Mouse (Mus musculus) intestine, embryonic 16.5 days (tissue): ENCODE results near the gene Olfr543. TPM values are rescaled to one million over a fixed set of nuclear protein-coding genes. Genes with fewer than 3 reads are reported as not detected.

ENCODE experiments used
- ATAC-seq: fragments of 200-750 bp; cut with Nextera tagmentation; 2 replicates; pipeline ENCODE4 v1.8.0; 2017; ENCODE audit warnings: moderate TSS enrichment, moderate library complexity
- H3K27ac ChIP-seq: fragments of 300-500 bp; sonication (generic); 2 replicates; pipeline ENCODE4 v1.5.1; 2014; ENCODE audit warnings: mild to moderate bottlenecking, low read length
- H3K27me3 ChIP-seq: fragments of 300-500 bp; sonication (generic); replicated peaks from 2 replicates; pipeline ENCODE4 v1.6.1; 2014; ENCODE audit warnings: low read length, control low read depth, mixed read lengths; ENCODE audit not compliant: control insufficient read depth, insufficient read depth
- H3K36me3 ChIP-seq: fragments of 300-500 bp; sonication (generic); 2 replicates; pipeline ENCODE4 v1.6.1; 2014; ENCODE audit warnings: low read length, control low read depth; ENCODE audit not compliant: control insufficient read depth, insufficient read depth
- H3K4me1 ChIP-seq: fragments of 300-500 bp; sonication (generic); 2 replicates; pipeline ENCODE4 v1.6.1; 2014; ENCODE audit warnings: low read length, control low read depth, mixed read lengths; ENCODE audit not compliant: control insufficient read depth, insufficient read depth
- H3K4me2 ChIP-seq: fragments of 300-500 bp; sonication (generic); 2 replicates; pipeline ENCODE4 v1.6.1; 2014; ENCODE audit warnings: low read depth, low read length, control low read depth
- H3K4me3 ChIP-seq: fragments of 300-500 bp; sonication (generic); 2 replicates; pipeline ENCODE4 v1.5.1; 2014; ENCODE audit warnings: mild to moderate bottlenecking, low read length
- H3K9ac ChIP-seq: fragments of 300-500 bp; sonication (generic); 2 replicates; pipeline ENCODE4 v1.6.1; 2014; ENCODE audit warnings: low read depth, low read length
- H3K9me3 ChIP-seq: fragments of 300-500 bp; sonication (generic); 2 replicates; pipeline ENCODE4 v1.6.1; 2016; ENCODE audit warnings: low read length, control low read depth; ENCODE audit not compliant: control insufficient read depth
- whole genome bisulfite sequencing: fragments of 180-500 bp; shearing (Covaris S2); extraction: QIAGEN DNeasy Blood & Tissue Kit; methylation state at CpG from one replicate; pipeline ENCODE4 v1.1.7; 2014; 5-methylcytosine and 5-hydroxymethylcytosine counted together
- polyA plus RNA-seq: library from polyadenylated mRNA; unstranded; fragments of >200 nt; fragmentation: Nextera tagmentation; extraction: Ambion mirVana; gene quantifications from 2 replicates; pipeline ENCODE4 v1.2.1, GENCODE M21; 2015

Gene Olfr543
- polyA plus RNA-seq, 1 experiment from 2014 or later = 0.16 TPM

- Histone ChIP-seq H3K4me2 (no peak overlapping the region), H3K9me3 (no peaks in the 10 kb centered on the region), H3K36me3 (peaks cover 5% of the 10 kb centered on the region; the same call in 1 of the 2 replicates), H3K9ac (no peak overlapping the region), H3K4me1 (peaks cover 12% of the 10 kb centered on the region), H3K4me3 (no peak overlapping the region), H3K27ac (no peak overlapping the region), H3K27me3 (no peaks in the 10 kb centered on the region)
- WGBS = 69% methylated on average over 2 of the region's 2 CpGs
- ATAC-seq = no peak
Measured at GRCm38 (mm10) chr7:102444301-102444700, 37.2 kb downstream of the Olfr543 start.

- ATAC-seq = no peak
- Histone ChIP-seq H3K4me3 (peak overlapping the region; percentile 79), H3K27ac (peak overlapping the region; percentile 76; the same call in 1 of the 2 replicates), H3K4me1 (peaks cover 12% of the 10 kb centered on the region), H3K4me2 (peak overlapping the region; percentile 60), H3K36me3 (no peaks in the 10 kb centered on the region), H3K9ac (peak overlapping the region; percentile 84), H3K9me3 (no peaks in the 10 kb centered on the region), H3K27me3 (no peaks in the 10 kb centered on the region)
- WGBS = 1% methylated on average over 4 of the region's 4 CpGs
Measured at GRCm38 (mm10) chr7:102442432-102442831, 39.0 kb downstream of the Olfr543 start.

GRCm38 (mm10) chr7:102441657-102442391 lies 39.7 kb downstream of the Olfr543 start, which contains the start of gene Rrm1:
Rrm1 (plus strand) TSS chr7:102441695.
- Histone ChIP-seq H3K4me2 (peak within 1 kb of the TSS; percentile 60), H3K9ac (peak within 1 kb of the TSS; percentile 84), H3K27ac (peak within 1 kb of the TSS; percentile 76), H3K4me3 (peak within 1 kb of the TSS; percentile 79), H3K36me3 (no peaks in the 10 kb centered on the region), H3K9me3 (no peaks in the 10 kb centered on the region), H3K27me3 (no peaks in the 10 kb centered on the region), H3K4me1 (peaks cover 12% of the 10 kb centered on the region)
- ATAC-seq = peak; percentile 99
- whole genome bisulfite sequencing = under 1% methylated on average over 56 of the region's 56 CpGs

- H3K9me3 ChIP-seq = no peaks in the 10 kb centered on the region
- peak overlapping the region; percentile 2; the same call in 1 of the 2 replicates for H3K4me2 ChIP-seq
- 53% methylated on average over 15 of the region's 15 CpGs for WGBS
- no peak overlapping the region for H3K27ac ChIP-seq
- H3K9ac ChIP-seq = no peak overlapping the region
- peaks cover 12% of the 10 kb centered on the region for H3K4me1 ChIP-seq
- H3K4me3 ChIP-seq = peak overlapping the region; percentile 79
- H3K36me3 ChIP-seq = no peaks in the 10 kb centered on the region
- no peaks in the 10 kb centered on the region for H3K27me3 ChIP-seq
- ATAC-seq = peak; percentile 2; the same call in 1 of the 2 replicates
Measured at GRCm38 (mm10) chr7:102440822-102441656, 40.4 kb downstream of the Olfr543 start.

GRCm38 (mm10) chr7:102434344-102434743 lies 47.1 kb downstream of the Olfr543 start:
- WGBS = 78% methylated on average over 2 of the region's 2 CpGs
- Histone ChIP-seq H3K4me3 (no peak overlapping the region), H3K4me1 (no peaks in the 10 kb centered on the region), H3K4me2 (no peak overlapping the region), H3K9ac (no peak overlapping the region), H3K27me3 (no peaks in the 10 kb centered on the region), H3K9me3 (no peaks in the 10 kb centered on the region), H3K27ac (no peak overlapping the region), H3K36me3 (no peaks in the 10 kb centered on the region)
- no peak for ATAC-seq

Other genes with a start within 250 kb of the Olfr543 start
- gene Rhog, start 225.6 kb downstream of the Olfr543 start, polyA plus RNA-seq = 69.4 and 71.3 TPM in 2 replicates
- gene Stim1, start 213.9 kb downstream of the Olfr543 start, polyA plus RNA-seq = 20.9 and 21.1 TPM in 2 replicates
- gene Rrm1, start 40.0 kb downstream of the Olfr543 start, polyA plus RNA-seq = 106 and 120 TPM in 2 replicates
- 0.04 TPM in 1 of 2 replicates, not detected in the other for gene Olfr544, start 6.6 kb upstream of the Olfr543 start, polyA plus RNA-seq
- gene Olfr545, start 17.9 kb upstream of the Olfr543 start, polyA plus RNA-seq = not detected in 2 replicates
- not detected in 2 replicates for gene Olfr547, start 53.1 kb upstream of the Olfr543 start, polyA plus RNA-seq
- gene Olfr548-ps1, start 59.2 kb upstream of the Olfr543 start, polyA plus RNA-seq = not detected in 2 replicates
- gene Olfr549, start 68.2 kb upstream of the Olfr543 start, polyA plus RNA-seq = not detected in 2 replicates
- gene Trim21, start 83.8 kb upstream of the Olfr543 start, polyA plus RNA-seq = 0.32 and 0.50 TPM in 2 replicates
- gene Olfr550, start 89.8 kb upstream of the Olfr543 start, polyA plus RNA-seq = not detected in 2 replicates
- not detected in 2 replicates for gene Olfr551, start 110.2 kb upstream of the Olfr543 start, polyA plus RNA-seq
- not detected in 2 replicates for gene Olfr552, start 116.1 kb upstream of the Olfr543 start, polyA plus RNA-seq
- gene Olfr553, start 136.5 kb upstream of the Olfr543 start, polyA plus RNA-seq = not detected in 2 replicates
- gene Olfr554, start 156.8 kb upstream of the Olfr543 start, polyA plus RNA-seq = not detected in 2 replicates
- not detected in 2 replicates for gene Olfr555, start 177.1 kb upstream of the Olfr543 start, polyA plus RNA-seq
- not detected in 2 replicates for gene Olfr556, start 183.2 kb upstream of the Olfr543 start, polyA plus RNA-seq
- gene Trim68, start 205.6 kb upstream of the Olfr543 start, polyA plus RNA-seq = 9.3 and 9.6 TPM in 2 replicates
- gene Olfr557, start 214.2 kb upstream of the Olfr543 start, polyA plus RNA-seq = not detected in 2 replicates
- gene Olfr558, start 220.5 kb upstream of the Olfr543 start, polyA plus RNA-seq = 0.22 and 0.26 TPM in 2 replicates
- gene Olfr33, start 237.4 kb upstream of the Olfr543 start, polyA plus RNA-seq = not detected in 2 replicates
- gene Olfr559, start 245.8 kb upstream of the Olfr543 start, polyA plus RNA-seq = not detected in 2 replicates